Mouse (Mus musculus): ENCODE results near the gene Rfc2. TPM values are rescaled to one million over a fixed set of nuclear protein-coding genes. Genes with fewer than 3 reads are reported as not detected.
A peak's percentile ranks its signal among the peaks of the same experiment; 100 is the strongest.

The Rfc2 gene
- total and polyA plus RNA-seq, 3 experiments: 304 to 424 TPM; not detected in 1

DNA sequence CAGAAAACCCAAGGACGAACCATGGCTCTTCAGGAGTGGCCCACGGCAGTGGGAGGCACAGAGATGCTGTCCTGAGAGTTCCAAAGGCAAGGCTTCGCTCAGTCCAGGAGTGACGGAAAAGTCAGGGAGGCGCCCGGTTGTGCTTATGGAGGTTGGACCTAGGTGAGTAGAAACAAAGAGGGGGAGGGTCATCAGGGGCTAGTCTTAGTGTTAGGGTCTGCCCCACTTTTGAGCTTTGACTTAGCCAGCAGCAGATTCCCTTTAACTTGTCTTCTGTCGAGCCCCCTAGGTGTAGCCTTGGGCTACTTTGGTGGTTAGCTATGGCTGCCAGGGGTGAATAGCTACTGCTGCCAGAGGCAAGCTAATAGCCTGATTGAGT is 21.1 kb upstream of the Rfc2 start, which contains the start of gene Syna:
TSS of gene Syna (minus strand) at position 101 of the 379 bp plus-strand sequence.
- Histone ChIP-seq H3K36me3 (ENCODE audit: control insufficient read depth in 1 of 2, insufficient read depth in 2 of 2, low read length in 2 of 2) (no peaks in the 10 kb centered on the region), H3K9ac (ENCODE audit: control insufficient read depth, low read depth, low read length, poor library complexity, severe bottlenecking) (peak within 1 kb of the TSS; percentile 46), H3K27ac (ENCODE audit: control insufficient read depth, low read depth, low read length) (peak within 1 kb of the TSS; percentile 60), H3K9me3 (replicated peaks; ENCODE audit: insufficient read depth, low read length) (no peaks in the 10 kb centered on the region), H3K4me1 (ENCODE audit: control insufficient read depth in 1 of 2, insufficient read depth in 2 of 2, low read length in 2 of 2) (peaks cover 7 to 16% of the 10 kb centered on the region in 2 experiments; a peak in 3 of 4 replicates), H3K79me2 (ENCODE audit: control insufficient read depth, insufficient read depth, low read length, poor library complexity) (no peaks in the 10 kb centered on the region), H3K27me3 (ENCODE audit: control insufficient read depth in 1 of 2, insufficient read depth in 2 of 2, low read length in 2 of 2) (no peaks in the 10 kb centered on the region), H3K4me3 (ENCODE audit: control insufficient read depth in 1 of 2, insufficient read depth in 1 of 2, low read depth in 2 of 2, low read length in 2 of 2) (peak within 1 kb of the TSS; percentile 34 to 54)
- no peak for TF ChIP-seq MYB (IDR thresholded peaks at IDR 0.05; ENCODE audit: low read depth, low read length)
- TF ChIP-seq MAZ (IDR thresholded peaks at IDR 0.05; ENCODE audit: low read depth, low read length): no peak
- no peak for TF ChIP-seq ZNF384 (IDR thresholded peaks at IDR 0.05; ENCODE audit: low read depth, low read length)
- no peak for TF ChIP-seq E2F4 (IDR thresholded peaks at IDR 0.05; ENCODE audit: borderline replicate concordance, low read depth, low read length)
- TF ChIP-seq ETS1 (IDR thresholded peaks at IDR 0.05; ENCODE audit: low read depth, low read length): no peak
- TF ChIP-seq BHLHE40 (IDR thresholded peaks at IDR 0.05; ENCODE audit: borderline replicate concordance, low read depth, low read length): no peak
- TF ChIP-seq ZKSCAN1 (IDR thresholded peaks at IDR 0.05; ENCODE audit: low read depth, low read length): no peak
- no peak for TF ChIP-seq HCFC1 (IDR thresholded peaks at IDR 0.05; ENCODE audit: low read depth, low read length)
- TF ChIP-seq POLR2AphosphoS5 (IDR thresholded peaks at IDR 0.05; ENCODE audit: borderline replicate concordance, low read depth, low read length): no peak
- TF ChIP-seq USF1 (IDR thresholded peaks at IDR 0.05; ENCODE audit: low read depth, low read length): no peak
- no peak for TF ChIP-seq GABPA (IDR thresholded peaks at IDR 0.05; ENCODE audit: low read depth, low read length)
- no peak for TF ChIP-seq MEF2A (IDR thresholded peaks at IDR 0.05; ENCODE audit: extremely low read depth, insufficient replicate concordance, low read depth, low read length, poor library complexity, severe bottlenecking)
- no peak for TF ChIP-seq SIN3A (IDR thresholded peaks at IDR 0.05; ENCODE audit: low read length)
- TF ChIP-seq SMC3 (IDR thresholded peaks at IDR 0.05; ENCODE audit: low read depth, low read length): no peak
- no peak for DNase-seq (ENCODE audit: low read depth, low spot score)

DNA sequence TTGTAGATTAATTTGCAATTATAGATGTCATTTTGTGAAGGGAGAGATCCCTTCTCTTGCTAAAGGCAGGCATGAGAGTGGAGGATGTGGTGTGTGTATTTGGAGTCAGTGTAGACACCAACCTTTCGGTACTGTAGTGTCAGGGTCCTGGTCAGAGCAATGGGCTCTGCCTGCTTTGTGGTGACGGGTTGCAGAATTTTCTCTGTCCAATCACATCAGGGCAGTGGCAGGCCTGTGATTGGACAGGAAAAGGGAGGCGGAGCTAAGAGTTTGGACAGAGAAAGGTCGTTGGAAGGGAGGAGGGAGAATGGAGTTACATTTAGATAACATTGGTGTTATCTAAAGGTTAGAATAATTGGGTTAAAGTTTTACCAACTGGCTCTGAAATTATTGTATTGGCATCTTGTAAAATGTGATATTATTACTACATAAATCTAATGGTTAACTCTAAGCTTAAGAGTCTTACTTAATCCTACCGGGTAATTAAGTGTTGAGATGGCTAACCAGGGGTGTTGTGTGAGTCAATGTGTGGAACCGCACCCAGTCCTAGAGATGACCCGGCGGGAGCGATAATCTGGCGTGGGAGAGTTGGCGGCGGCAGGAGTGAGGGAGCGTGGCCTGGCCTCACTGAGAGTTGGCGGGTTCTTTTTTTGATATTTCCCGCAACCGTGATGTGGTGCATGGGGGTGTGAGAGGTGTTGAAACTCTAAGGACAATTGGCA is 20.6 kb upstream of the Rfc2 start:
- peak in 1 of 2 experiments; percentile 56; a peak in 1 of 4 replicates for TF ChIP-seq POLR2A (IDR thresholded peaks at IDR 0.05; ENCODE audit: control insufficient read depth in 1 of 2, insufficient read depth in 1 of 2, low read depth in 1 of 2, low read length in 2 of 2, poor library complexity in 1 of 2)
- TF ChIP-seq ZC3H11A (IDR thresholded peaks at IDR 0.05; ENCODE audit: low read depth, low read length): no peak
- peak; percentile 41; the same call in 1 of the 2 replicates for TF ChIP-seq TBP (IDR thresholded peaks at IDR 0.05; ENCODE audit: low read depth, low read length)
- no peak for TF ChIP-seq CHD2 (IDR thresholded peaks at IDR 0.05; ENCODE audit: low read length)
- peak; percentile 43; the same call in 1 of the 2 replicates for TF ChIP-seq POLR2AphosphoS2 (IDR thresholded peaks at IDR 0.05; ENCODE audit: low read length)
- peak; percentile 51; the same call in 1 of the 2 replicates for TF ChIP-seq NELFE (IDR thresholded peaks at IDR 0.05; ENCODE audit: low read depth, low read length)
- TF ChIP-seq GATA1 (IDR thresholded peaks at IDR 0.05; ENCODE audit: low read depth, low read length): peak; percentile 47; the same call in 1 of the 2 replicates
- TF ChIP-seq MAFK (IDR thresholded peaks at IDR 0.05; ENCODE audit: borderline replicate concordance, low read depth, low read length): no peak
- Histone ChIP-seq H3K4me1 (ENCODE audit: control insufficient read depth in 1 of 2, insufficient read depth in 2 of 2, low read length in 2 of 2) (peaks cover 8 to 20% of the 10 kb centered on the region in 2 experiments), H3K9ac (ENCODE audit: control insufficient read depth, low read depth, low read length, poor library complexity, severe bottlenecking) (peak overlapping the region; percentile 46), H3K36me3 (ENCODE audit: control insufficient read depth in 1 of 2, insufficient read depth in 2 of 2, low read length in 2 of 2) (peaks cover 0 to 4% of the 10 kb centered on the region in 2 experiments; a peak in 2 of 4 replicates), H3K79me2 (ENCODE audit: control insufficient read depth, insufficient read depth, low read length, poor library complexity) (no peaks in the 10 kb centered on the region), H3K27ac (ENCODE audit: control insufficient read depth, low read depth, low read length) (peak overlapping the region; percentile 60), H3K4me3 (ENCODE audit: control insufficient read depth in 1 of 2, insufficient read depth in 1 of 2, low read depth in 2 of 2, low read length in 2 of 2) (peak overlapping the region; percentile 34 to 54), H3K9me3 (replicated peaks; ENCODE audit: insufficient read depth, low read length) (no peaks in the 10 kb centered on the region), H3K27me3 (ENCODE audit: control insufficient read depth in 1 of 2, insufficient read depth in 2 of 2, low read length in 2 of 2) (no peaks in the 10 kb centered on the region)
- DNase-seq (ENCODE audit: low read depth, low spot score): peak; percentile 79

All from MEL (cell line).